Mouse (Mus musculus) intestine, embryonic 14.5 days (tissue): Measurements from ENCODE around the gene Ssh2. TPM values are rescaled to one million over a fixed set of nuclear protein-coding genes. Genes with fewer than 3 reads are reported as not detected.

Experiments
- ATAC-seq: fragments of 200-750 bp; cut with Nextera tagmentation; replicated peaks from 2 replicates; pipeline ENCODE4 v1.8.0; 2017; ENCODE audit warnings: low read depth, moderate number of reproducible peaks, moderate TSS enrichment, moderate library complexity; ENCODE audit not compliant: low FRiP score, low TSS enrichment
- DNase-seq: peaks from one replicate; pipeline ENCODE4 v3.0.0-alpha.2; 2018; ENCODE audit warnings: low spot score
- H3K27ac ChIP-seq: fragments of 300-500 bp; sonication (generic); 2 replicates; pipeline ENCODE4 v1.5.1; 2014; ENCODE audit warnings: low read depth, mild to moderate bottlenecking, control low read depth
- H3K27me3 ChIP-seq: fragments of 300-500 bp; sonication (generic); replicated peaks from 2 replicates; pipeline ENCODE4 v1.6.1; 2014; ENCODE audit warnings: low read length, control low read depth; ENCODE audit not compliant: control insufficient read depth, insufficient read depth
- H3K36me3 ChIP-seq: fragments of 300-500 bp; sonication (generic); 2 replicates; pipeline ENCODE4 v1.6.1; 2014; ENCODE audit warnings: low read length, control low read depth; ENCODE audit not compliant: control insufficient read depth, insufficient read depth
- H3K4me1 ChIP-seq: fragments of 300-500 bp; sonication (generic); replicated peaks from 2 replicates; pipeline ENCODE4 v1.6.1; 2014; ENCODE audit warnings: low read length, control low read depth, mixed read lengths; ENCODE audit not compliant: control insufficient read depth, insufficient read depth
- H3K4me2 ChIP-seq: fragments of 300-500 bp; sonication (generic); 2 replicates; pipeline ENCODE4 v1.6.1; 2014; ENCODE audit warnings: low read length
- H3K4me3 ChIP-seq: fragments of 300-500 bp; sonication (generic); 2 replicates; pipeline ENCODE4 v1.5.1; 2014; ENCODE audit warnings: low read depth, low read length, control low read depth, mixed read lengths
- H3K9ac ChIP-seq: fragments of 300-500 bp; sonication (generic); 2 replicates; pipeline ENCODE4 v1.6.1; 2014; ENCODE audit warnings: mild to moderate bottlenecking, low read length
- H3K9me3 ChIP-seq: fragments of 300-500 bp; sonication (generic); 2 replicates; pipeline ENCODE4 v1.6.1; 2016; ENCODE audit warnings: low read length, control low read depth; ENCODE audit not compliant: control insufficient read depth
- WGBS: fragments of 180-500 bp; shearing (Covaris S2); extraction: QIAGEN DNeasy Blood & Tissue Kit; methylation state at CpG from one replicate; pipeline ENCODE4 v1.1.7; 2014; 5-methylcytosine and 5-hydroxymethylcytosine counted together
- polyA plus RNA-seq: library from polyadenylated mRNA; unstranded; fragments of >200 nt; fragmentation: Nextera tagmentation; extraction: Ambion mirVana; gene quantifications from 2 replicates; pipeline ENCODE4 v1.2.1, GENCODE M21; 2014

The Ssh2 gene
- polyA plus RNA-seq, 1 experiment from 2014 or later = 9.4 TPM

- Histone ChIP-seq H3K27me3 (no peaks in the 10 kb centered on the region), H3K27ac (no peak overlapping the region), H3K9ac (no peak overlapping the region), H3K9me3 (no peaks in the 10 kb centered on the region), H3K4me1 (no peaks in the 10 kb centered on the region), H3K4me2 (no peak overlapping the region), H3K36me3 (peaks cover 20% of the 10 kb centered on the region; the same call in 1 of the 2 replicates), H3K4me3 (no peak overlapping the region)
- DNase-seq (no peak), ATAC-seq (no peak)
- 70% methylated on average over 7 of the region's 7 CpGs for WGBS
Measured at GRCm38 (mm10) chr11:77442186-77443170, 226.4 kb downstream of the Ssh2 start.

GRCm38 (mm10) chr11:77444939-77445338, 228.9 kb downstream of the Ssh2 start:
- Histone ChIP-seq H3K4me1 (no peaks in the 10 kb centered on the region), H3K9ac (no peak overlapping the region), H3K27ac (no peak overlapping the region), H3K4me3 (no peak overlapping the region), H3K4me2 (no peak overlapping the region), H3K27me3 (no peaks in the 10 kb centered on the region), H3K9me3 (no peaks in the 10 kb centered on the region), H3K36me3 (peaks cover 18% of the 10 kb centered on the region; the same call in 1 of the 2 replicates)
- WGBS = 67% methylated on average over 2 of the region's 2 CpGs
- DNase-seq (no peak), ATAC-seq (no peak)

GRCm38 (mm10) chr11:77446628-77447041, 230.5 kb downstream of the Ssh2 start:
- H3K9ac ChIP-seq = no peak overlapping the region
- no peak overlapping the region for H3K4me3 ChIP-seq
- H3K4me2 ChIP-seq = no peak overlapping the region
- ATAC-seq (0 out of 2 replicates have a peak, but pooled peaks have one; percentile 53), DNase-seq (peak; percentile 58)
- no peaks in the 10 kb centered on the region for H3K4me1 ChIP-seq
- H3K36me3 ChIP-seq = peaks cover 13% of the 10 kb centered on the region; the same call in 1 of the 2 replicates
- H3K27me3 ChIP-seq = no peaks in the 10 kb centered on the region
- no peak overlapping the region for H3K27ac ChIP-seq
- 47% methylated on average over 6 of the region's 6 CpGs for WGBS
- no peaks in the 10 kb centered on the region for H3K9me3 ChIP-seq

- H3K27me3 ChIP-seq = no peaks in the 10 kb centered on the region
- ATAC-seq (no peak), DNase-seq (no peak)
- no peak overlapping the region for H3K4me3 ChIP-seq
- H3K4me1 ChIP-seq = no peaks in the 10 kb centered on the region
- H3K36me3 ChIP-seq = peaks cover 9% of the 10 kb centered on the region; the same call in 1 of the 2 replicates
- no peak overlapping the region for H3K4me2 ChIP-seq
- H3K27ac ChIP-seq = no peak overlapping the region
- WGBS = 86% methylated on average over 7 of the region's 7 CpGs
- H3K9ac ChIP-seq = no peak overlapping the region
- no peaks in the 10 kb centered on the region for H3K9me3 ChIP-seq
Measured at GRCm38 (mm10) chr11:77449224-77449623, 233.1 kb downstream of the Ssh2 start.

GRCm38 (mm10) chr11:77451670-77452069, 235.6 kb downstream of the Ssh2 start:
- Histone ChIP-seq H3K9ac (no peak overlapping the region), H3K27ac (no peak overlapping the region), H3K4me3 (no peak overlapping the region), H3K4me1 (no peaks in the 10 kb centered on the region), H3K9me3 (no peaks in the 10 kb centered on the region), H3K4me2 (no peak overlapping the region), H3K27me3 (no peaks in the 10 kb centered on the region), H3K36me3 (peaks cover 17% of the 10 kb centered on the region)
- WGBS = 95% methylated on average over 2 of the region's 2 CpGs
- DNase-seq (no peak), ATAC-seq (no peak)

- Histone ChIP-seq H3K27ac (no peak overlapping the region), H3K9me3 (no peaks in the 10 kb centered on the region), H3K4me3 (no peak overlapping the region), H3K4me2 (no peak overlapping the region), H3K27me3 (no peaks in the 10 kb centered on the region), H3K9ac (no peak overlapping the region), H3K36me3 (peaks cover 17% of the 10 kb centered on the region), H3K4me1 (no peaks in the 10 kb centered on the region)
- DNase-seq (no peak), ATAC-seq (no peak)
- WGBS = 91% methylated on average over 2 of the region's 2 CpGs
Measured at GRCm38 (mm10) chr11:77453388-77453787, 237.3 kb downstream of the Ssh2 start.

GRCm38 (mm10) chr11:77455770-77456510, 239.9 kb downstream of the Ssh2 start:
- Histone ChIP-seq H3K36me3 (peaks cover 9% of the 10 kb centered on the region; the same call in 1 of the 2 replicates), H3K4me2 (no peak overlapping the region), H3K27me3 (peaks cover 6% of the 10 kb centered on the region), H3K27ac (no peak overlapping the region), H3K9ac (no peak overlapping the region), H3K4me1 (no peaks in the 10 kb centered on the region), H3K9me3 (no peaks in the 10 kb centered on the region), H3K4me3 (no peak overlapping the region)
- WGBS = 84% methylated on average over 9 of the region's 9 CpGs
- ATAC-seq = no peak
- no peak for DNase-seq

- Histone ChIP-seq H3K27me3 (peaks cover 14% of the 10 kb centered on the region), H3K36me3 (peaks cover 9% of the 10 kb centered on the region; the same call in 1 of the 2 replicates), H3K4me2 (no peak overlapping the region), H3K4me1 (peaks cover 2% of the 10 kb centered on the region; the same call in 1 of the 2 replicates), H3K9me3 (no peaks in the 10 kb centered on the region), H3K9ac (no peak overlapping the region), H3K27ac (no peak overlapping the region), H3K4me3 (no peak overlapping the region)
- DNase-seq (peak; percentile 43), ATAC-seq (no peak)
- 42% methylated on average over 6 of the region's 6 CpGs for WGBS
Measured at GRCm38 (mm10) chr11:77456866-77457265, 240.8 kb downstream of the Ssh2 start.
